Mouse (Mus musculus) embryo, embryonic 9.5 days (tissue): Measurements from ENCODE around the gene Gpc3.

Experiments
- DNase-seq: peaks from one replicate; pipeline ENCODE4 v3.0.0-alpha.2; 2017; ENCODE audit errors: extremely low spot score

Gpc3 gene

DNA sequence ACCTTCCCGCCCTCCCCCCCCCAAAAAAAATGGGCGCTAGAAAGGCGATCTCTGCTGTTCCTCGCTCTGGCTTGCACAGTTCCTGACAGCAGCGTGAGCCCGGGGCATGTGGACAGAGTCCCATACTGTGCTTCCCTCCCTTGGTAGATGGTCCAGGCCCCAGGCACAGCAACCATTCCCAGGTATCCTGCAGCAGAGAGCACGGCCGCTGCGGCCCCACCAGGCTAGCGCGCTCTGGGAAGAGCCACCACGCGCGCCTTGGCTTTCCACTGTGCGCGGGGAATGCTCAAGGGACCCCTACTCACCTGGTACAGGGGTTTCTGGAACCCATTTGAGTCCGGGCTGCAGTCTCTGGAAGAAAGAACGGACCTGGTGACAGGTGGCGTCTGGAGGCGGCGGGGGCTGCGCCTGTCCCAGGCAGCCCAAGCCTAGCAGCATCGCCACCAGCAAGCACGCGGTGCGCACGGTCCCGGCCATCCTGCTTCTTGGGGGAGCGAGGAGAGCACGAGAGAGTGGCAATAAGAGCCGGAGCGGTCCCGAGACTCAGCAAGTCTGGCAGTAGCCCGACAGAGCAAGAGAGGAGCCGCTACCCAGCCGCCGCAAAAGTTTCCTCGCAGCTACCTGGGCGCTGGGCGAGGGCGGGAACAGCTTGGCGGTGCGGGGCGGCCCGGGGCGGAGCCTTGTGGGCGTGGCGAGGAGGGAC is at the start of gene Gpc3:
TSS of gene Gpc3 (minus strand) at position 623 of the 703 bp plus-strand sequence.
- DNase-seq = peak; percentile 89

DNA sequence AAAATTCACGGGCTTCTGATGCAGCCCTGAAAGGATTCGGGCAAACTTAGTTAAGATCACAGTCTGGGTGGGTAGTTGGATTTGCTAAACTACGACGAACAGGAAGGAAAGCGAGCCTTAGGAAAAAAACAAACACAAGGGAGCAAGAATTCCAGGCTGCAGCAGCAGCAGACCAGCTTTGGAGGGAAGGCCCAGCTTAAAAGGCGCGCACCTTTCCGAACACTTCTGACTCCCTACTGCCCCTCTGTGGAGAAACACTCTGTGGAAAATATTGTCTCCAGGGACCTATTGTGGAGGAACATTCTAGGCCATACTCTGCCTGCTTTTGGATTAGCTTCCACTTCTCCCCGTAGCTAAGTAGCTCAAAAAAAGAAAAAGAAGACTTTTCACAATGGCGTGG is 38.2 kb upstream of the Gpc3 start:
- DNase-seq = peak; percentile 63

- DNase-seq = peak; percentile 61
Observed at GRCm38 (mm10) chrX:52651472-52651948, 37.8 kb upstream of the Gpc3 start.

DNA sequence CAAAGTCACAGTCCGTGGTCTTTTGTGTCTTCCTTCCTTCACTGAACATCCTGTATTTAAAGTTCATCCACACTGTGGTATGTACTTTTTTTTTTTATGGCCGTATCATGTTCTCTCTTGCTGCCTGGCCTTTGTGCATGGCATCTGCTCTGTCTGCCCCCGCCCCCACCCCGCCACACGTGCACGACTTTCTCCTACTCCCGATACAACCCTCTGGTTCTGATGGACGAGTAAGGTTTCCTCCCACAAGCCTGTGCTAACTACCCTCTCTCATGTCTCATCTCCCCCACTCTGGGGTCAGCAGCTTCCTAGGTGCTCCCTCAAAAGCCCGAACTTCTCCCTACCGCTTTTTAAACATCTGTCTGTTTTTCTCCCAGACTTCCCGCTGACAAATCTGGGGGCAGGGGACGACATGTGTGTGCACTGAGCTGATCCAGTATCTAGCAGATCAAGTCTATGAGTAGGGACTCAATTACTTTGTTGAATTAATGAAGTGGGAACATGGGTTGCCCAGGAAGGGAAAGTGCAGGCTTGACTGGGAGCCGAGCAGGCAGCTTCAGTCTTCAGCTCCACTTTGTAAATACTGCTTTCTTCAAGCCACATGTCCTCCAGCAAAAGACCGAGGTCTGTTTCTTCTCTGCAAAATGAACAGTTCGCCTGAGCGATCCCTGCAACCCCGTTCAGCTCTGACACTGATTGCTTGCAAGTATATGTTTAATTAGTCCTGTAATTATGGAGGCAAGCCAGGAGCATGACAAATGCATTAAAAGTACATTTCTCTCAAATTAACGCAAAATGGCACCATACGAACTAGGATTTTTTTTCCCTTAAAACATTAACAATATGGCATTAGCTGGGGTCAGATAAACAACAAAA is 35.4 kb upstream of the Gpc3 start:
- peak; percentile 53 for DNase-seq

DNA sequence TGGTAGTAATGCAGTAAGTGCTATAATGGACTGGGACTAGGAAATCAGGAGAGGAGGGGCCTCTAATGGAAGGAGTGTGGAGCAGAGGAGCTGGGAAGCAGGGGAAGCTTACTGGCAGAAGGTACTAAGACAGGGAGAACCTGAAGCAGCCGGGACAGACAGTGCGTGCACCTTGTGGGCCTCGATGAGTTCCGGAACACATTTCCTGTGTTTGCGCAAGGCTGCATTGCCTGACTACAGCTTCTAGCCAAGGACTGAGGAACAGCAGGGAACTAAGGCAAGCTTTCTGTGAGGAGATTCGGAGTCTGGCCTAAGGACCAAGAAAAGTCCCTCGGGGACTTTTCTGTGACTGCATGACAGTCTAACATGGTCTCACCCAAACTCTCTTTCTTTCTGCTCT is 30.6 kb upstream of the Gpc3 start:
- no peak for DNase-seq

DNA sequence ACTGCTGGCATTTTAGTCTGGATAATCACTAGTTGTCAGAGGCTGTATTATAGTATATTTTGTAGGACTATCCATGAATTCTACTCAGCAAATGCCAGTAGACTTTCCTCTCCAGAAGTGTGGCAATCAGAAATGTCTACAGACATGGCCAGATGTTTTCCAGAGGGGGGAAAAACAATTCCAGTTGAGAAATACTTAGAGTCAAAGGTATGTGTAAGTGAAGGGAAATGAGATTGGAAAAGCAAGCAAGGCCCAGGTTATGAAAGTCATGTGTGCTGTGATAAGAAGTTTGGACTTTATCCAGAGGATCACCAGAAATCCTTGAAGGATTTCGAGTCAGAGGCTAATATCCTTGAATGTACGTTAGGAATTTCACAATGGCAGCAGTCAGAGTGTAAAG is 29.6 kb upstream of the Gpc3 start:
- DNase-seq = no peak

- no peak for DNase-seq
Observed at GRCm38 (mm10) chrX:52642126-52642525, 28.4 kb upstream of the Gpc3 start.

DNA sequence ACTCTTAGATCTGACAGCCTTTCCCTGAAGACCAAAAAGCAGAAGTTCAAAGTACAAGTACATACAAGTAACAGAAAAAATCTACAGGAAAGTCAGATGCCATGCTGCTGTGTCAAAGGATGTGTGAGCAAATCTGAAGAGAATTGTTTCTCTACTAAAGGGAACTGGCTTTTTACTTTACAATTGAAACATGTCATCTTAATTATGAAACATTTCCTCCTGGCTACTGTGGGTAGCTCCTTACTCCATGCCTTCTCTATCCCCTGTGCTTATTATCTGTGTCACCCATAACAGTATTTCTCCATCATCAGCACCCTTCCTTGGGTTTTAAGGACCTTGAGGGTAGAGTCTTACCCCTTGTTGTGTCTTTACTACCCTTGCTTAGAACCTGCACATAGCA is 23.7 kb upstream of the Gpc3 start:
- DNase-seq = no peak

DNA sequence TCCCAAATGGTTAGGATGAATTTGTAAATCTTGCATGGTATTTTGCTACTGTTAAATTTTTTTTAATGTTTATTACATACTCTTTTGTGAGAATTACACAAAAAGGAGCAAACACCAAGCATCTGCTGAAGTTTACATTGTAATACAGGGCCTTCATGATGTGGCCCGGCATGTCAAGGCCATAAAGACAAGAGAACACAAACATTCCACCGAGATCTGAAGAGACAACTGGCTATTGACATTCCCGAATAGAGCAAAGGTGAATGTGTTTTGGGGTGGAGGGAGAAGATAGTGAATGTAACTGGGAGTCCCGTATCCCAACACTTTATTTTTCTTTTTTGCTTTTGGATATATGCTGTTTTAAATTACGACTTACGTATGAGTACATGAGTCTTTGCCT is 20.2 kb upstream of the Gpc3 start:
- DNase-seq = no peak

GRCm38 (mm10) chrX:52632688-52633324 is 19.1 kb upstream of the Gpc3 start:
- no peak for DNase-seq

DNA sequence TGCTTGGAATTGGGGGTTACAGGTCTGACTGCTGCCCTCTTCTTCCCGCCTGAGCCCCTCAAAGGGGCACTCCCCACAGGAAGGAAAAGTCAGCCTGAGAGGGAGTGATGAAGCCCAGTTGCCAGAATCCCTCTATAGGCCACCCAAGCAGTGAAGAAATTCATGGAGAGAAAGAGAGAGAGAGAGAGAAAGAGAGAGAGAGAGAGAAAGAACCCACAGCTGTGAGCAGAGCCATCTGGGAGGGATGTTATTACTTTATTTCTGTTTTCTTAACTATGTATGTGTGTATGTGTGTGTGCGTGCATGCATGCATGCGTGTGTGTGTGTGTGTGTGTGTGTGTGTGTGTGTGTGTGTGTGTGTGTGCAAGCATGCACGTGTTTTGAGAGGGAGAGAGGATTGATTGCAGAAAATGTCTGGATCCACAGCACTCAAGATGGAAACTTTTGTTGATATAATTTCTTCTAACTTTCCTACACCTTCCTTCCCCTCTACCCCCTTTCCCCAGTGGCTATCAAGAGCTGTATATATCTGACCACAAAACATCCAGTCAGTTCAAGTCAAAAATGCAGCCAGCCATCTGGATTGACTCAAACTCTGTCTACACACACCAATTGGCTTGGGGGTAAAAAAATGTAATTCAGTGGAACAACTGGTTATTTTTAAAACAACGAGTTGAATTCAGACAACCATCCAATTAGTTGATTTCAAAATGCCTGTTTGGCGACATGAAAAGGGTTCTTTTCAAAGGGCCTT is 13.4 kb upstream of the Gpc3 start:
- DNase-seq = no peak

- no peak for DNase-seq
Observed at GRCm38 (mm10) chrX:52617813-52618212, 4.1 kb upstream of the Gpc3 start.

GRCm38 (mm10) chrX:52616152-52616551 is 2.4 kb upstream of the Gpc3 start:
- no peak for DNase-seq

DNA sequence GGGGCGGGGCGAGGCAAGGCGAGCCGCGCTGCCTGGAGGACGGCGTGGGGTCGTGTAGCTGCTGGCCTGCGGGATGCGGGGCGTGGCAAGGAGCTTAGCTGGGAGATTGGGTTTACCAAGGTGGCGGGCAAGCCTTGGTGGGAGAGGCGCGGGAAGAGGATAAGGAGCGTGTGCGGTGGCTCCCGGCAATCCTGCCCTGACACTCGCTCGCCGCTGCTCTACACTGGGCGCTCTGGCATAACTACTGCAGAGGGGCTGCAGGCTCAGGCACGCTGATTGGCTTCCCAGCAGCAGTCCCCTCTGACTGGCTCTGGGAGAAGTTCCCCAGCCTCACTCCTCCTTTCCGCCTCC is 256 bp upstream of the Gpc3 start:
- no peak for DNase-seq

DNA sequence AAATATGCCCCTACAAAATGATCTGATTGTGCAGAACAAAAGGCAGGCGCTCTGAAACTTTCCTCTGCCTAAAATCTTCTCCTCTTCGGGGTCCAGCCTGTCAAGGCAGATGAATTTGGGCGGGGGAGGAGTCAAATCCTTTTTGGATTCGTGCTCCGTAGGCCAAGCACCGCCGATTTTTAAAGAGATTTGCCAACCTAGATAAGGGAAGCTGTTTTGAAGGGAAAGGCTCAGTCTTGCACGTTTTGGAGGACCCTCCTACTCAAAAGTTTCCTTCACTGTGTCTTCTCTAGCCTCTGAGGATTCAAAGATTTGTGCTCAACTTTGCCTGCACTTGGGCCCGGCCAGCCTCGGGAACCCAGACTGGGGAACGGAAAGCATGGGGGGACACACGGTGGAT is 944 bp downstream of the Gpc3 start:
- no peak for DNase-seq

DNA sequence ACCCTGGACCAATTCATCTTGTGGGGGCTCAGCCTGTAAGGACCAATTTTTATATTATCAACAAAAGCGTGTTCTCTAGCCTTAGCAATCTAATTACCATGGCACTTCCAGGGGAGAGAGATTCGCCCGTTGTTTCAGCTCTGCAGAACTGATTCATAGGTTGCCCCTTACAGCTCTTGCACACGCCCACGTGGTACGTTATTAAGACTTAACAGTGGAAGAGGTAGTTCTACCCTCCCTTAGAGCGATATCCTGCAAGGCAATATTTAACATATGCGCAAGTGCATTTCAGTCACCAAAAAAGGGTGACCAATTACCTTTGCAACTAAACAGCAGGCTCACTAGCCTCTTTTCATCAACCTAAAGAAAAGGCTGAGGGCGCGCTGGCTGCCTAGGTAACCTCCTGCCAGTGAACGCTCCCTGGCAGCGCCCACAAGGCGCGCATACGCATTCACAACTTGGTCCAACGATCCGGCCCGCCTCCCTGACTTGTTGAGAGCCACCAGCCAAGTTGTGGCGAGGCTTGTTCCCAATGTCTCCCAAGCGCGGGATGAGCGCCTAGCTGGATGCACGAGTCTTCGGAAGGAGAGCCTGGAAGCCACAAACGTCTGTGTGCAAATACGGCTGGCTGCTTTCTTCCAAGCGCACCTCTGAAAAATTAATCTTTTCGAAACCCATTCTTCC is 1.6 kb downstream of the Gpc3 start:
- DNase-seq = no peak

GRCm38 (mm10) chrX:52611541-52611940 is 2.2 kb downstream of the Gpc3 start:
- no peak for DNase-seq

DNA sequence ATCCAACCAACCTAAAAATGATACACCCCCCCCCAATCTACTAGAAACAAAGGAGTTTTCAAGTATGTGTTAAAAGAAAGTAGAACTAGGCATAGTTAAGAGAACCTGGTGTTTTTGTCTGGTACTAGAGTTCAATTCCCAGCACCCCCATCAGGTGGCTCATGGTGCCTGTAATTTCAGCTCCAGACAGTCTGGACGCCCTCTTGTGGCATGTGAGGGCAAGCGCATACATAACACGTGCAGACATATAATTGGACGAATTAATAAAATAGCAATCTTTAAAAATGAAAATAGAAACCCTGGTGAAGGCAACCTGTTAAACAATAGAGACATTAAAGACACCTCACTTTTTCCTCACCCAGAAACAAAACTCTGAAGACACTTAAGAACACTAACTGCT is 10.6 kb downstream of the Gpc3 start:
- DNase-seq = no peak

DNA sequence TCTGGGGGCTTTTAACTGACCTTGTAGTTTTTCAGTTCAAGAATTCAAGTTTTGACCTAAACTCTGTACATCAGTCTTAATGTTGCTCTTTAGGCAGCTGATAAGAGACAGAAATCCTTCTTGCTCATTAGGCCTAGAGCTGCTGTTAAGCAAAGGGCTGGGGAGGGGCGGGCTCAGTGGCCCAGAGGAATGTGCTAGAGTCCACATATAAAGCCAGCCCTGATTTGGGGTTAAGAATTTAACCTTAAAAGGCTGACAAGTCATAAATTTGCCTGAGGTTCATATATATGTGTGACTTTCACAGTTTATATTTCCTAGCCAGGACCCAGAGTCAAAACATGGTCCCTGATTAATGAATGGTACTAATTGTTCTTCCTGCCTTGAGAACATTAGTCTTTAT is 14.5 kb downstream of the Gpc3 start:
- DNase-seq = no peak

DNA sequence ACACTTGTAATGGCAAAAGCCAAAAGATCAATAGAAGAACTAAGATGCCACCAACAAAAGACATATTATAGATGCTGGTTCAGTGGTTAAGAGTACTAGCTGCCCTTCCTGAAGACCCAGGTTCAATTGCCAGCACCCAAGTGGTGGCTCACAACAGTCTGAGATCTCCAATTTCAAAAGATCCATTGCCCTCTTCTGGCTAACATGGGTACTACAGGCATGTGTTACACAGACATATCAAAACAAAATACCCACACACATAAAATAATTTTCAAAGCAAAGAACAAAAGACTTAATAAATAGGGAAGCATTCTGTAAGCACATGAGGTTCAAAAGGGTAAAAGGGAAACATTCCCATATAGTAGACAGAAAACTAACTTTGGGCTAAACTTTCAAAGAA is 26.1 kb downstream of the Gpc3 start:
- no peak for DNase-seq

- no peak for DNase-seq
Observed at GRCm38 (mm10) chrX:52559995-52560394, 53.8 kb downstream of the Gpc3 start.
